Mouse (Mus musculus): ENCODE results near the gene Tmtc2.

The Tmtc2 gene

DNA sequence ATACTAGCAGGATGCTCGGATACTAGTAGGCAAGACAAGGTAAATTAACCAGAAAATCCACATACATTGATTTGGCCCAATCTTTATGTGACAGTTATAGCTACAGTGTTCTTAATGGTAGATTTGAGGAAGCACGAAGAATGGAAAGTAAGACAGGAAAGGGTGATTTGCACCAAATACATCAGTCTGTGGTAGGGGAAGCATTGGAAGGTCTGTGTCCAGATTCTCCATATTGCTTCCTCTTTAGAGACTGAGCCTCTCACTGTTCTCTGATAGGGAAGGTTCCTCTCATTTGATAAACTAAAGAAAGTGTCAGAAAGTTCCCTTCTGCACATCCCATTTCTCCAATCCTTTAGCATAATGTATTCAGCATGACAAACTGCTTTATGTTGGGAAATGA lies 341.4 kb downstream of the Tmtc2 start:
- TF ChIP-seq GATA4 (IDR thresholded peaks at IDR 0.05; ENCODE audit: insufficient replicate concordance, low read length) = no peak

DNA sequence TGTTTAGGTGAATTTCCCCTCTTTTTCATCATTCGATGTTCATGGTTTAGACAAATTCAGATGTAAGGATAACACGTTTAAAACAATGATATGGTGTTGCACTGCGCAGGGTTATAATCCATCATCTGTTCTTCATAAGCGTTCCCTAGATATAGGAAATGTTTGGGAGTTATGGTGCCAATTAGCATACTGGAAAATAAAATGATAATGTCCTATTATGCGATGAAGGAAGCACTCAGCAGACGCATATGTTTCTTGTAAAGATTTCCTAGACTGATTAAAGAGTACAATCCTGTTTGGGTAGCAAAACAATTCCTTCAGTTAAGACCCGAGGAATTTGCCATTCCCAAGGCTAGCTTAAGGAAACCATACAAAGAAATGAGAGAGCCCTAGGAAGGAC lies 343.8 kb downstream of the Tmtc2 start:
- no peak for TF ChIP-seq GATA4 (IDR thresholded peaks at IDR 0.05; ENCODE audit: insufficient replicate concordance, low read length)

GRCm38 (mm10) chr10:105228623-105229022 lies 345.6 kb downstream of the Tmtc2 start:
- no peak for TF ChIP-seq GATA4 (IDR thresholded peaks at IDR 0.05; ENCODE audit: insufficient replicate concordance, low read length)

- TF ChIP-seq GATA4 (IDR thresholded peaks at IDR 0.05; ENCODE audit: insufficient replicate concordance, low read length) = no peak
Measured at GRCm38 (mm10) chr10:105227631-105228030, 346.6 kb downstream of the Tmtc2 start.

DNA sequence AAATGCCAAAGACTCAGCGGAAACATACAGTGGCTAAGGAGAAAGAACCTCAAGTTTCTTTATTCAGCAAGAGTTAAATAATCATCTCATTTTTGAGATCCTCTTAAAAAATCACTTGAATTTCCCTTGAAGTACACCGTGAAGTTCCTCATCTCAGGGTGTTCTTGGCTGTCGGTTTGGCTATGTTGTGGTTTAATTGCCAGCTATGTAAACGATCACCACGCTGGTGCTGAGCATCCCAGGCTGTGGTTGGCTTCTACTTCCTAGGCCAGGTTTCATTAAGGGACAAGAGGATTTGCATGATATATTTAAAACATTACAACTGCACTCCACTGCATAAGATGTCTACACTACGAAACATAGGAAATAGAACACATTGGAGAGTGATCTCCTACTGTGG lies 348.5 kb downstream of the Tmtc2 start:
- no peak for TF ChIP-seq GATA4 (IDR thresholded peaks at IDR 0.05; ENCODE audit: insufficient replicate concordance, low read length)

DNA sequence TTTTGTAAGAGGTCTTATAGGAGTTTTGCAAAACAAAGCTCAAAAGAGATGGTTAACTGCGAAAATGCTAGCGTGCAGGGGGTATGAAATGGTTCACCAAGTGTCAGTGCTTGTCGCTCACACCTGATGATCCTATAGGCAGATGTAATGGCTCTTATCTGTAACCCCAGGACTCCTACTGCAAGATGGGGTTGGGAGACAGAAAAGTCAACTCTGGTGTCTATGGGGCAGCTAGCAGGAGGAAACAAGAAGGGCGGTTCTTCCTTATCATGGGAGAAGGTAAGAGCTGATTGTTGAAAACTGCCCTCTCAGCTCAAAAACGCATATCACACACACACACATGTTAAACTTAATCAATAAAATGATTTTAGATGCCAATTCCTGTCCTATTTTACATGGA lies 351.3 kb downstream of the Tmtc2 start:
- TF ChIP-seq GATA4 (IDR thresholded peaks at IDR 0.05; ENCODE audit: insufficient replicate concordance, low read length) = no peak

- TF ChIP-seq GATA4 (IDR thresholded peaks at IDR 0.05; ENCODE audit: insufficient replicate concordance, low read length) = no peak
Measured at GRCm38 (mm10) chr10:105201491-105201890, 372.8 kb downstream of the Tmtc2 start.

DNA sequence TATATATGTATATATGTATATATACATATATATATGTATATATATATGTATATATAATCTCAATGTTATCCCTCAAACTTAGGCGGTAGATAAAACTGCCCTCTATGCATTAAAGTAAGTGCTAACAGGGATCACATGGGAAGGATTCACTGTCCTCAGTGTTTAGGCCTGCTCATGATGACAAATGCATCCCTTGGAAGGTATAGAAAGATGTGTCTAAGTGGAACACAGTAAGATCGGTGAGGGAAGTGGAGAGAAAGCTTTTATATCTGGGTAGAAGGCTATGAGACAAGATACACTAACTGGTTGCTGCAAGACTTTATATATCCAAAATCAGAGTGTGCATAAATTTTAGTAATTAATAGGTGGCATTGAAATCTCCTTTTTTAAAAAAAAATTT lies 373.6 kb downstream of the Tmtc2 start:
- TF ChIP-seq GATA4 (IDR thresholded peaks at IDR 0.05; ENCODE audit: insufficient replicate concordance, low read length) = no peak

- TF ChIP-seq GATA4 (IDR thresholded peaks at IDR 0.05; ENCODE audit: insufficient replicate concordance, low read length) = no peak
Measured at GRCm38 (mm10) chr10:105200092-105200491, 374.2 kb downstream of the Tmtc2 start.

- no peak for TF ChIP-seq GATA4 (IDR thresholded peaks at IDR 0.05; ENCODE audit: insufficient replicate concordance, low read length)
Measured at GRCm38 (mm10) chr10:105199515-105199914, 374.7 kb downstream of the Tmtc2 start.

- TF ChIP-seq GATA4 (IDR thresholded peaks at IDR 0.05; ENCODE audit: insufficient replicate concordance, low read length) = no peak
Measured at GRCm38 (mm10) chr10:105195377-105195776, 378.9 kb downstream of the Tmtc2 start.

GRCm38 (mm10) chr10:105193756-105194460 lies 380.3 kb downstream of the Tmtc2 start:
- no peak for TF ChIP-seq GATA4 (IDR thresholded peaks at IDR 0.05; ENCODE audit: insufficient replicate concordance, low read length)

- no peak for TF ChIP-seq GATA4 (IDR thresholded peaks at IDR 0.05; ENCODE audit: insufficient replicate concordance, low read length)
Measured at GRCm38 (mm10) chr10:105192071-105192470, 382.2 kb downstream of the Tmtc2 start.

GRCm38 (mm10) chr10:105189746-105190145 lies 384.5 kb downstream of the Tmtc2 start:
- TF ChIP-seq GATA4 (IDR thresholded peaks at IDR 0.05; ENCODE audit: insufficient replicate concordance, low read length) = no peak

DNA sequence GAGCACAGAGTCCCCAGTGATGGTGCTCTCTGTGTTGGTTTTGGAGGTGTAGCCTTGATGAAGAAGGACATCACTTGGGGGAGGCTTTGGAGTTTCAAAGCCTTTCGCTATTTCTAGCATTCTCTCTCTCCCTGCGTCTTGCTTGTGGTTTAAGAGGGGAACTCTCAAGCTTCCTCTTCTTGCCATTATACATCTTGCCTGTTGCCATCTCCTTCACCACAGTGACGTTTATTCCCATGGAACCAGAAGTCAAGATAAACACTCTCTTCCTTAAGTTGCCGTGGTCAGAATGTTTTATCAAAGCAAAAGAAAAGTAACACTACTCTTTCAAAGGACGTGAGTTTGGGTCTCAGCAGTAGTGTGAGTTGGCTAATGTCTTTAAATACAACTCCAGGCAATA lies 387.6 kb downstream of the Tmtc2 start:
- no peak for TF ChIP-seq GATA4 (IDR thresholded peaks at IDR 0.05; ENCODE audit: insufficient replicate concordance, low read length)

- no peak for TF ChIP-seq GATA4 (IDR thresholded peaks at IDR 0.05; ENCODE audit: insufficient replicate concordance, low read length)
Measured at GRCm38 (mm10) chr10:105168443-105169102, 405.7 kb downstream of the Tmtc2 start.

GRCm38 (mm10) chr10:105165291-105165690 lies 409.0 kb downstream of the Tmtc2 start:
- no peak for TF ChIP-seq GATA4 (IDR thresholded peaks at IDR 0.05; ENCODE audit: insufficient replicate concordance, low read length)
